Mouse (Mus musculus) cerebellum, adult 9-10 months (tissue): Measurements from ENCODE around the gene Ttc13.
A peak's percentile ranks its signal among the peaks of the same experiment; 100 is the strongest.

Experiments
- DNase-seq: peaks from one replicate; pipeline ENCODE4 v3.0.0; 2022

The Ttc13 gene

DNA sequence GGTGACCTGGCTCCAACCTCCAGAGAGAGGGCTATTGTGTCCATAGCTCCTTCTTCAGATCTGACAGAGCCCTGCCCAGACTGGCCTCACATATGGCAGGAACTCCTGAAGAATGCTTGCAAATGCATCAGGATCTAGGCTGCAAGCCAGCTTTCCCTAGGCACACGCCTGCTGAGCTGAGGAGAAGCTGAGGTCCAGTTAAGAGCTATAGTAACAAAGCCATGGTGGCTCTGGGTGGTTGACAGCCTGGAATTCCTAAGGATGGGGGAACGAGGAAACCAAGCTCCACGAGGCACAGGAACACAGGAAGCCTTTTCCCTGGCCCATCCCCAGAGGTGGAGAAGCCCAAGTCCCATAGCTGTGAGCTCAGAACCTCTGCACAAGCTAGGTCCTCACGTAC is 69.2 kb downstream of the Ttc13 start:
- DNase-seq = peak; percentile 57

DNA sequence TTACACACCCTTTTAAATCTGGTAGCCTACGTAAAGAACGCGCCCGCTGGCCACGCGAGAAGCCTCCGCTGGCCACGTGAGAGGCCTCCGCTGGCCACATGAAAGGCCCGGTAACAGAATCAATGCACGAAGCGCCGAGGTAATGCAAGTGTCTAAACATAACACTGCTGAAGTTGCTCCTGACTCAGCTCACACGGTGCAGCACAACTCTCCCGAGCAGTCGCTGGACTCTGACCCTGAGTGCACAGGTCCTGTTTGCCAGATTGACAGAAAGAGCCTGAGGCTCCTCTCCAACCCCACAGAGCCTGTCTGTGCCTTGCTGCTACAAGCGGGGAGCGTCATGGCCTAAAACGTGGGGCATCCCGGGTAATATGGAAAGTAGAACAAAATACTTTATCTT is 70.0 kb downstream of the Ttc13 start:
- no peak for DNase-seq

DNA sequence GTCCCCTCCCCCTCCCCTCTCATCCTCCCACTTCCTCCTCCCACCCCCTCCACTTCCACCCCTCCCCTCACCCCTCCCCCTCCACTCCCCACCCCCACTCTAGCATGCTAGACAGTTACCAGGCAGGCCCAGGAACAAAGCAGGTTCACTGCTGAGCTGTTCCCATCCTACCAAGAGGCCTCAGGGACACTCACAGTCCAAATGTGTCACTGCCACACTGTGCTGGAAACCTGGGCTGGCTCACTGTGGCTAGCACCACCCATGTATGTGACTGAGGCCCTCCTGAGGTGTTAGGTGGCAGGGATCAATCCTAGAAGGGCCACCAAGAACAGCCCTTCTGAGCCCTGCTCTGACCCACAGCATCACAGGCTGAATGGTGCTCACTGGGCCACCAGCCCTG is 73.5 kb downstream of the Ttc13 start:
- DNase-seq = no peak

DNA sequence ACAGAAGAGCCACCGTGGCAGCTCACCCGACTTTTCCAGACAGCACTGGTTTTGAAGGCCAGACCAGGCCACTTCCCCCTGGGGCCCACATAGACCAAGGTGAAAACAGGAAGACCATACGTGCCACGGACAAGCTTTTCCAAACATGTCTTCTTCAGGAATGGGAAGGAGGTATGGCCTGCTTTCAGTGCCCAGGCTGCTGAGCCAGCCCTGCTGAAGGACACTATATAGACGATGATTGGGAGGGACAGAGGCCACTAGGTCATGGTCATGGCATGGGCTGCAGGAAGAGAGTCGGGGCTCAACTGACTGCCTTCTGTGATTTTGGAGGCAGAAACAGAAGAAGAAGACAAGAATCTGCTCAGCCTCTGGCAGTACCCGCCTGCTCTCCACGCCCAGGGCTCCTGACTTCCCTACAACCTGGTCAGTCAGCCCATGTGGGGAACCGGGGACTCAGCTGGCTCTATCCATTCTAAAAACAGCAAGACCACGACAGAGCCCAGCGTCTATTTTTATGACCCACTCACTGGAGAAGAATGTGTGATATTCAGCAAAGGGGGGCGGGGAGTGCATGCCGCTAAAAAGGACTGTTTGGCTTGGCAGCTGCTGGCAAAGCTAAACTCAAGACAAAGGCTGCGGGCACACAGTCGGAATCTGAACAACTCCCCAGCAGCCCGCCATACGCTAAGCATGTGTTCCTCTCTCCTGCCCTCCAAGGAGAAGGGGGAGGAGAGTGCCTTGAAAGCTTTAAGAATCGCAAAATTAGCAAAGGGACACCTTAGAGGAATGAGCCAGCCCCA is 78.0 kb downstream of the Ttc13 start:
- no peak for DNase-seq

DNA sequence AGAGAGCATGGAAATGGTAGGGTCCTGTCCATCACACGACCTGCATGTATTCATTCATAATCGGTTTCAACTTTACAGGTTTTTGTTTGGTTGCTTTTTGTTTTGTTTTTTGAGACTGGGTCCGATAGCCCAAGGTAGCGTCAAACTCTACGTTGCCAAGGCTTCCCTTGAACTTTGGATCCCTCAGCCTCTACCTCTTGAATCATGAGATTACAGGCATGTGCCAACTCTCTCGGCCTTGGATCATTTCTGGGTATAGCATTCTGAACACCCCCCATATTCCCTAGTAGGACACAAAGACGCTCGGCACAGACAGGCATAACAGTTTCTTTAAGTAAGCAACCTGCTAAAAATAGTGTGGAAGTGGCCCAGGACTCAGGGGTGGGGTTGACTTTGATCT is 80.2 kb downstream of the Ttc13 start:
- DNase-seq = no peak

DNA sequence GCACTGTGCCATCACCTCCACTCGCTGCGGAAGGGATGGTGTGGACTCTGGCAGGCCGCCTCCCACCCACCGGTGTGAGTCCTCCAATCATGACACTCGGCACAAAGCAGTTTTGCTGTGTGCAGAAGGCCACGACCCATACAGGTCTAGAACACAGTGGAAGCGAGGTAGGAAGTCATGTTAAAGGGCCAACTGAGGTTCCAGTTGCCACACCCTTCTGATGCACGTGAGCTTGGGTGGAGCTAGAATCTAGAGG is 86.6 kb downstream of the Ttc13 start:
- no peak for DNase-seq

DNA sequence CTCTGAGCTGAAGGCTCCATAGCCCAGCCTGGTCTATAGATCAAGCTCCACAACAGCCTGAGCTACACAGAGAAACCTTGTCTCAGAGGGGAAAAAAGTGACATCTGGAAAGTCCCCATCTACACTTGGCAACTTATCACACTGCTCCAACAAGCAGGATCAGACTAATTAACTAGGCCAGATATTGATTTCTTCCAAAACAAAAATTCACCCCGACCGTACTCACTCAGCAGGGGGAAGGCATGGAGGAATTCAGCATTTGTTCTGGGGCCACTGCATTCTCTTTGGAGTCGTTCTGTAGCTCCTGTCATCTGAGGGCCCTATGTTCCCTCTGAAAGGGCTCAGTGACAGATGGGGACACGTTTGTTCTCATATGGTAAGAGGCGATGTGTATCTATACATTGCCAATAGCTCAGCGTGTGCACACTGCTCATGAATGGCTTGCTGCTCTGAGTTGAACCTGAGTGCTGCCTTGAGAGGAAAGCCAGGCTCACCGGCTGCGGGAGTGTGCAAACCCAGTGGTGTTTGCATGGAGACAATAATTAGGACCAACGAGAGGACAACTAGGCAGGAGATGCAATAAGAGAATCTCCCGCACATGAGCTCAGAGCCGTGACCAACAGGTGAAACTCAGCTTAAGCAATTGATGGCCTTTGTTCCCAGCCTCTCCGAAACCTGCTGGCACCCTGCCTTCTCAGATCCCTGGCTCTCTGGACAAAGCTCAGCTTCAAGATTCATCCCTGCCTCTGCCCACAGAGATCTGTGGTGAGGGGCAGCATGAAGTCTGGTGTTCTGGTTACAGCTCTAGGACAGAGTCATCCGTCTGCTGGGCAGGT is 87.2 kb downstream of the Ttc13 start:
- DNase-seq = no peak

DNA sequence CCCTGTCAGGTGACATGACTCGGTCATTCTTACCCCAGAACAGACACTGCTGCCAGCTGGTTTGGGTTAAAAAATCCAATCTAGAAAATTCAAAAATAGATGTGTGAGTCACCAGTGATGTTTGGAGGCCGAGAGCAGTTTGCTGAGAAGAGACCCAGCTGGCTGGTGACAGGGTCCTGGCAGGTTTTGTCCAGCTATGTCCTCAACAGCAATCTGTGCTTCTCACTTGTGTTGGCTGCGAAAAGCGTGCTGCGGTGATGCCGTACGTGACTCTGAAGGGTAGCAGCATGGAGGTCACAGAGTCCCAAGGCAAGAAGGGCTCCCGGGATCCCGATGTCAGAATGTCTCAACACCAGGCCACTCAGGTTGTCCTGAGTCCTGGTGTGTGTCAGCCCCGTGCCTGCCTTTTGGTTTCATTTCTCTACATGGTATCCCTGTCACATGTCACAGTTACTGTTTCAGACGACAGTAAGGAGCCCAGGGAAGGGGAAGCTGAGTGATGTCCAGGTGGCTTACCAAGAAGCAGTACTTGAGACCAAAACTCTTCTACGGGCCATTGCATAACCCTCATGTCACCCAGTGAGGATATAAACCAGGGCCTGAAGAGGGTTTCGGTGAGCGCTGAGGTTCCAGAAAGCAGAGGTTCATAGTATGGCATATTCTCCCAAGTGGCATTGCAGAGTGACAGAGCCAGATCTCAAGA is 88.6 kb downstream of the Ttc13 start:
- peak; percentile 57 for DNase-seq

DNA sequence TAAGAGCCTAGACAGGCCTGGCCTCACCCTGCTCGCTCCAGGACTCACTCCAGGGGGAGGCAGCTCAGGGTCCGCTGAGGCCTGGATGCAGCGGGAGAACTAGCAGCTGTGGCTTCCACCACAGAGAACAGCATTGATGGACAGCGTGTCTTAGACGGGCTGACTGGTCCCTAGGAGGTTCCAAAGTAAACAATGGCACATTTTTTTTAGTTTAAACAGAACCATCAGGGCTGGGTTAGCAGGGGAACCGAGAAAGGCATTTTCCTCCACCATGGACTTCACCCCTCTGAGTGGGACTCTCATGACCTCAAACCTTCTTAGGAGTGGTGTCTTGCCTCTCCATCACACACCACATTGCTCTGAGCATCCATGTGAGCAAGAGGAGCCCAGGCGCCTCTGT is 89.8 kb downstream of the Ttc13 start:
- no peak for DNase-seq

DNA sequence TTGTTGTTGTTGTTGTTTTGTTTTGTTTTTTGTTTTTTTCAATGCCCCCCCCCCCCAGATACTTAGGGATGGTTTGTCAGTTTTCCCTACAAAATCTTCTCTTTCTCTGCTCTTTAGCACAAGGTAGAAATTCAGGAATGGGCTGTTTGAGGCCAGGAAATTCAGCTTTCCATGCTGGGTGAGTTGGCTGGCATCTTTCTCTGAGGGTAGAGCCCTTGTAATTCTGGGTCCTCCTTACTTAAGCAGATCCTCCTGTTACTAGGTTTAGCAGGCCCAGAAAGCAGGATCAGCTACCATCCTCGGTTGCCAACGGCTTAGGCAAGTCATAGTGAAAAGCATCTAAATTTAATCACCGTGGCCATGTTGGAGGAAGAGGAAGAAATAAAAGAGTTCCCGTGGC is 90.9 kb downstream of the Ttc13 start:
- DNase-seq = no peak

DNA sequence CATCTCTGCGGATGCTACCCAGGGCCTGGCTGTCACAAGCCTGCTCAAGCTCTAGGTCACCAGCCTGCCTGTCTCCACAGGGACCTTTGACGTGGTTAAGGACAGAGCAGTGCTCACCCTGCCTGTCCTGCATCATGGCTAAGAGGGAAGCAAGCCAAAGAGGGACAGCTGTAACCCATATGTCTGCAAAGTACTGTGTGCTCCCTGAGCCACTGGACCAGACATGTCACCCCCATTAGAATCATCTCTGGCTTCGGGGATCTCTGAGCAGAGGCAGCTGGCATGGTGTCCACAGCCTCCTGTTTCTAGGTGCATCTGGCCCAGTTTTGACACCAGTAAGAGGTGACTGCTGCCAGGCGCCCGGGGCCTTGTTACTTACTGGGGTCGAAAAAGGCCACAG is 91.3 kb downstream of the Ttc13 start:
- DNase-seq = peak; percentile 42

DNA sequence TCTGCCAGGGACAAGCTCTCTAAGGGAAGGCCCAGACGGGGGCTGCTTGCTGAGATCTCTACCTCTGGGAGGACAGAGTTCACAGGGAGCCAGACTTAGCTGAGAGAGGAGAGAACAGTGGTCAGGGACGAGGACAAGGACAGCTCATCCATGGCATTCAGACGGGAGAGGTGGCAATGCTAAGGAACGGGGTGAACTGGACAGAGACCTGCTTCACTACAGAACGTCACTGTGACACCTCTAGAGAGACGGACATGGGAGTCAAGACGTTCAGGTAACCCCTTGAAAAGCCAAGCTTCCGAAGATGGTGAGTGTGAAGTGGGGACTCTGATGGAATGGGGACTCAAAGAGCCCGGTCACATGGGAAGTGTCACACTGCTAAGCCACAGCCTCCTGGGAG is 95.5 kb downstream of the Ttc13 start:
- no peak for DNase-seq
